Mouse (Mus musculus): ENCODE results near the gene Ccser2. TPM values are rescaled to one million over a fixed set of nuclear protein-coding genes. Genes with fewer than 3 reads are reported as not detected.
A peak's percentile ranks its signal among the peaks of the same experiment; 100 is the strongest.

The Ccser2 gene
- polyA plus RNA-seq, 1 experiment from 2014 or later = 58.2 TPM

GRCm38 (mm10) chr14:36989784-36990183 lies 21.2 kb upstream of the Ccser2 start:
- Histone ChIP-seq H3K9me3 (replicated peaks; ENCODE audit: control insufficient read depth, low read length) (no peaks in the 10 kb centered on the region), H3K36me3 (ENCODE audit: control insufficient read depth, insufficient read depth) (no peaks in the 10 kb centered on the region), H3K4me1 (ENCODE audit: control insufficient read depth, insufficient read depth, low read length) (no peaks in the 10 kb centered on the region), H3K27me3 (ENCODE audit: control insufficient read depth, insufficient read depth, low read length) (no peaks in the 10 kb centered on the region), H3K27ac (ENCODE audit: low read length) (no peak overlapping the region), H3K9ac (ENCODE audit: low read length) (no peak overlapping the region), H3K4me3 (ENCODE audit: low read length) (no peak overlapping the region), H3K4me2 (ENCODE audit: low read depth, low read length) (no peak overlapping the region)
- no peak for ATAC-seq (replicated peaks; ENCODE audit: extremely low read depth, insufficient read depth, low FRiP score)

- 67% methylated on average over 3 of the region's 3 CpGs for WGBS
- ATAC-seq (replicated peaks; ENCODE audit: extremely low read depth, insufficient read depth, low FRiP score) = no peak
- H3K27ac ChIP-seq (ENCODE audit: low read length) = no peak overlapping the region
- H3K4me2 ChIP-seq (ENCODE audit: low read depth, low read length) = no peak overlapping the region
- H3K4me1 ChIP-seq (ENCODE audit: control insufficient read depth, insufficient read depth, low read length) = no peaks in the 10 kb centered on the region
- H3K27me3 ChIP-seq (ENCODE audit: control insufficient read depth, insufficient read depth, low read length) = no peaks in the 10 kb centered on the region
- no peak overlapping the region for H3K9ac ChIP-seq (ENCODE audit: low read length)
- no peaks in the 10 kb centered on the region for H3K36me3 ChIP-seq (ENCODE audit: control insufficient read depth, insufficient read depth)
- H3K4me3 ChIP-seq (ENCODE audit: low read length) = no peak overlapping the region
- H3K9me3 ChIP-seq (replicated peaks; ENCODE audit: control insufficient read depth, low read length) = no peaks in the 10 kb centered on the region
These were observed 17.1 kb upstream of the Ccser2 start for GRCm38 (mm10) chr14:36985693-36986092.

- ATAC-seq (replicated peaks; ENCODE audit: extremely low read depth, insufficient read depth, low FRiP score) = no peak
- Histone ChIP-seq H3K4me1 (ENCODE audit: control insufficient read depth, insufficient read depth, low read length) (no peaks in the 10 kb centered on the region), H3K36me3 (ENCODE audit: control insufficient read depth, insufficient read depth) (no peaks in the 10 kb centered on the region), H3K4me3 (ENCODE audit: low read length) (no peak overlapping the region), H3K9ac (ENCODE audit: low read length) (no peak overlapping the region), H3K4me2 (ENCODE audit: low read depth, low read length) (no peak overlapping the region), H3K9me3 (replicated peaks; ENCODE audit: control insufficient read depth, low read length) (no peaks in the 10 kb centered on the region), H3K27me3 (ENCODE audit: control insufficient read depth, insufficient read depth, low read length) (no peaks in the 10 kb centered on the region), H3K27ac (ENCODE audit: low read length) (no peak overlapping the region)
- WGBS = 65% methylated on average over 3 of the region's 3 CpGs
These were observed 6.4 kb upstream of the Ccser2 start for GRCm38 (mm10) chr14:36975019-36975418.

GRCm38 (mm10) chr14:36971211-36971610 lies 2.6 kb upstream of the Ccser2 start:
- Histone ChIP-seq H3K4me2 (ENCODE audit: low read depth, low read length) (no peak overlapping the region), H3K27me3 (ENCODE audit: control insufficient read depth, insufficient read depth, low read length) (no peaks in the 10 kb centered on the region), H3K4me1 (ENCODE audit: control insufficient read depth, insufficient read depth, low read length) (peaks cover 5% of the 10 kb centered on the region), H3K4me3 (ENCODE audit: low read length) (no peak overlapping the region), H3K9ac (ENCODE audit: low read length) (no peak overlapping the region), H3K27ac (ENCODE audit: low read length) (no peak overlapping the region), H3K36me3 (ENCODE audit: control insufficient read depth, insufficient read depth) (no peaks in the 10 kb centered on the region), H3K9me3 (replicated peaks; ENCODE audit: control insufficient read depth, low read length) (no peaks in the 10 kb centered on the region)
- 77% methylated on average over 4 of the region's 4 CpGs for WGBS
- no peak for ATAC-seq (replicated peaks; ENCODE audit: extremely low read depth, insufficient read depth, low FRiP score)

- Histone ChIP-seq H3K4me1 (ENCODE audit: control insufficient read depth, insufficient read depth, low read length) (peaks cover 5% of the 10 kb centered on the region), H3K4me3 (ENCODE audit: low read length) (no peak overlapping the region), H3K36me3 (ENCODE audit: control insufficient read depth, insufficient read depth) (no peaks in the 10 kb centered on the region), H3K9ac (ENCODE audit: low read length) (no peak overlapping the region), H3K27me3 (ENCODE audit: control insufficient read depth, insufficient read depth, low read length) (no peaks in the 10 kb centered on the region), H3K27ac (ENCODE audit: low read length) (no peak overlapping the region), H3K4me2 (ENCODE audit: low read depth, low read length) (no peak overlapping the region), H3K9me3 (replicated peaks; ENCODE audit: control insufficient read depth, low read length) (no peaks in the 10 kb centered on the region)
- ATAC-seq (replicated peaks; ENCODE audit: extremely low read depth, insufficient read depth, low FRiP score) = no peak
- 90% methylated on average over 3 of the region's 3 CpGs for WGBS
These were observed 1.4 kb upstream of the Ccser2 start for GRCm38 (mm10) chr14:36969861-36970420.

GRCm38 (mm10) chr14:36968076-36968627 lies 425 bp downstream of the Ccser2 start:
- Histone ChIP-seq H3K36me3 (ENCODE audit: control insufficient read depth, insufficient read depth) (no peaks in the 10 kb centered on the region), H3K9me3 (replicated peaks; ENCODE audit: control insufficient read depth, low read length) (no peaks in the 10 kb centered on the region), H3K9ac (ENCODE audit: low read length) (peak overlapping the region; percentile 89), H3K4me2 (ENCODE audit: low read depth, low read length) (peak overlapping the region; percentile 72), H3K27ac (ENCODE audit: low read length) (peak overlapping the region; percentile 83), H3K4me1 (ENCODE audit: control insufficient read depth, insufficient read depth, low read length) (peaks cover 5% of the 10 kb centered on the region), H3K27me3 (ENCODE audit: control insufficient read depth, insufficient read depth, low read length) (no peaks in the 10 kb centered on the region), H3K4me3 (ENCODE audit: low read length) (peak overlapping the region; percentile 94)
- ATAC-seq (replicated peaks; ENCODE audit: extremely low read depth, insufficient read depth, low FRiP score) = peak; percentile 72
- WGBS = 1% methylated on average over 43 of the region's 49 CpGs

- Histone ChIP-seq H3K27me3 (ENCODE audit: control insufficient read depth, insufficient read depth, low read length) (no peaks in the 10 kb centered on the region), H3K9ac (ENCODE audit: low read length) (no peak overlapping the region), H3K27ac (ENCODE audit: low read length) (no peak overlapping the region), H3K4me1 (ENCODE audit: control insufficient read depth, insufficient read depth, low read length) (peaks cover 5% of the 10 kb centered on the region), H3K9me3 (replicated peaks; ENCODE audit: control insufficient read depth, low read length) (no peaks in the 10 kb centered on the region), H3K4me2 (ENCODE audit: low read depth, low read length) (no peak overlapping the region), H3K4me3 (ENCODE audit: low read length) (no peak overlapping the region), H3K36me3 (ENCODE audit: control insufficient read depth, insufficient read depth) (no peaks in the 10 kb centered on the region)
- no peak for ATAC-seq (replicated peaks; ENCODE audit: extremely low read depth, insufficient read depth, low FRiP score)
- WGBS = 53% methylated on average over 3 of the region's 3 CpGs
These were observed 3.2 kb downstream of the Ccser2 start for GRCm38 (mm10) chr14:36965421-36965820.

- 79% methylated on average over 2 of the region's 2 CpGs for WGBS
- no peak overlapping the region for H3K27ac ChIP-seq (ENCODE audit: low read length)
- H3K4me1 ChIP-seq (ENCODE audit: control insufficient read depth, insufficient read depth, low read length) = peaks cover under 1% of the 10 kb centered on the region
- H3K27me3 ChIP-seq (ENCODE audit: control insufficient read depth, insufficient read depth, low read length) = no peaks in the 10 kb centered on the region
- no peak for ATAC-seq (replicated peaks; ENCODE audit: extremely low read depth, insufficient read depth, low FRiP score)
- no peaks in the 10 kb centered on the region for H3K9me3 ChIP-seq (replicated peaks; ENCODE audit: control insufficient read depth, low read length)
- no peak overlapping the region for H3K4me3 ChIP-seq (ENCODE audit: low read length)
- no peak overlapping the region for H3K9ac ChIP-seq (ENCODE audit: low read length)
- H3K36me3 ChIP-seq (ENCODE audit: control insufficient read depth, insufficient read depth) = no peaks in the 10 kb centered on the region
- no peak overlapping the region for H3K4me2 ChIP-seq (ENCODE audit: low read depth, low read length)
These were observed 6.1 kb downstream of the Ccser2 start for GRCm38 (mm10) chr14:36962477-36962876.

- 84% methylated on average over 6 of the region's 6 CpGs for WGBS
- ATAC-seq (replicated peaks; ENCODE audit: extremely low read depth, insufficient read depth, low FRiP score) = no peak
- no peaks in the 10 kb centered on the region for H3K27me3 ChIP-seq (ENCODE audit: control insufficient read depth, insufficient read depth, low read length)
These were observed 10.9 kb downstream of the Ccser2 start for GRCm38 (mm10) chr14:36957719-36958118.

More at GRCm38 (mm10) chr14:36957719-36958118, 10.9 kb downstream of the Ccser2 start:
- H3K4me2 ChIP-seq (ENCODE audit: low read depth, low read length) = no peak overlapping the region
- peaks cover 3% of the 10 kb centered on the region for H3K4me1 ChIP-seq (ENCODE audit: control insufficient read depth, insufficient read depth, low read length)
- no peak overlapping the region for H3K27ac ChIP-seq (ENCODE audit: low read length)
- no peak overlapping the region for H3K4me3 ChIP-seq (ENCODE audit: low read length)
- no peaks in the 10 kb centered on the region for H3K9me3 ChIP-seq (replicated peaks; ENCODE audit: control insufficient read depth, low read length)
- H3K9ac ChIP-seq (ENCODE audit: low read length) = no peak overlapping the region
- no peaks in the 10 kb centered on the region for H3K36me3 ChIP-seq (ENCODE audit: control insufficient read depth, insufficient read depth)

All from heart, embryonic 16.5 days (tissue).